Mouse (Mus musculus): ENCODE results near the gene Olfr320. TPM values are rescaled to one million over a fixed set of nuclear protein-coding genes. Genes with fewer than 3 reads are reported as not detected.

Gene Olfr320
- not detected in 2 replicates for polyA plus RNA-seq (2012; rRNA removed)

GRCm38 (mm10) chr11:58680799-58681198, at the start of gene Olfr320:
Olfr320 (plus strand) TSS chr11:58681099.

GRCm38 (mm10) chr11:58640272-58640867, 40.5 kb upstream of the Olfr320 start, which contains the start of gene Trim58:
Trim58 (plus strand) TSS chr11:58640465.

DNA sequence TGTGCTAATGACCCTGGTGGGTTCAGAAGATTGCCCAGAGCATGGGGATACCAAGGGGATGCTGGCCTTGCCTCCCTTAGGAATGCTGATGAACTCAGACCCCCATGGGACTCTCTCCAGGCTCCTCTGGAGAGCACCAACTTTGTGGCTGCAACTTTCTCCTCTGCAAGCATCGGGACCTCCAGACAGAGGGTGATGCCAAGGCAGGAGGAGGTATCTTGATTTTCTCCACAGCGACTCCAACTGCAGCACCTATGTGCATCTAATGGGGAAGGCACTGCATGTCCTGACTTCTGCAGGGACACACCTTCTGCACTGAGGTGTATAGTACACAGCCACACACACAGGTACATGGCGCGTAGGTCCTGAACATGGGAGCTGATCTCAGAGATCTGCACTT, 22.3 kb upstream of the Olfr320 start, which contains the start of gene Olfr322:
TSS of gene Olfr322 (plus strand) at position 187 of the 400 bp plus-strand sequence.

GRCm38 (mm10) chr11:58698862-58699261, 18.0 kb downstream of the Olfr320 start, which contains the start of gene Olfr319:
Olfr319 (plus strand) TSS chr11:58699162.

GRCm38 (mm10) chr11:58723914-58724313, 43.0 kb downstream of the Olfr320 start, which contains the start of gene Olfr318:
Olfr318 (minus strand) TSS chr11:58724014.

Other genes with a start within 250 kb of the Olfr320 start
- not detected in 2 replicates for gene Gm12253, start 248.5 kb upstream of the Olfr320 start, polyA plus RNA-seq (2012; rRNA removed)
- not detected in 2 replicates for gene Lypd9, start 228.2 kb upstream of the Olfr320 start, polyA plus RNA-seq (2012; rRNA removed)
- gene Olfr30, start 218.8 kb upstream of the Olfr320 start, polyA plus RNA-seq (2012; rRNA removed), result not detected in 2 replicates
- gene Olfr332, start 188.5 kb upstream of the Olfr320 start, polyA plus RNA-seq (2012; rRNA removed), result not detected in 2 replicates
- gene Olfr331, start 178.5 kb upstream of the Olfr320 start, polyA plus RNA-seq (2012; rRNA removed), result not detected in 2 replicates
- not detected in 2 replicates for gene Olfr330, start 146.3 kb upstream of the Olfr320 start, polyA plus RNA-seq (2012; rRNA removed)
- gene Olfr329-ps, start 134.7 kb upstream of the Olfr320 start, polyA plus RNA-seq (2012; rRNA removed), result not detected in 2 replicates
- gene Olfr328, start 125.5 kb upstream of the Olfr320 start, polyA plus RNA-seq (2012; rRNA removed), result 0.06 TPM in 1 of 2 replicates, not detected in the other
- 0.05 TPM in 1 of 2 replicates, not detected in the other for gene Olfr224, start 110.5 kb upstream of the Olfr320 start, polyA plus RNA-seq (2012; rRNA removed)
- not detected in 2 replicates for gene Olfr325, start 103.4 kb upstream of the Olfr320 start, polyA plus RNA-seq (2012; rRNA removed)
- 0.01 TPM in 1 of 2 replicates, not detected in the other for gene Olfr324, start 86.0 kb upstream of the Olfr320 start, polyA plus RNA-seq (2012; rRNA removed)
- not detected in 2 replicates for gene 2210407C18Rik, start 65.0 kb upstream of the Olfr320 start, polyA plus RNA-seq (2012; rRNA removed)
- gene Olfr323, start 50.6 kb upstream of the Olfr320 start, polyA plus RNA-seq (2012; rRNA removed), result not detected in 2 replicates
- gene Trim58, start 40.6 kb upstream of the Olfr320 start, polyA plus RNA-seq (2012; rRNA removed), result 0.92 and 1.0 TPM in 2 replicates
- 0.02 and 0.06 TPM in 2 replicates for gene Olfr322, start 22.3 kb upstream of the Olfr320 start, polyA plus RNA-seq (2012; rRNA removed)
- not detected in 2 replicates for gene Olfr319, start 18.1 kb downstream of the Olfr320 start, polyA plus RNA-seq (2012; rRNA removed)
- gene Olfr318, start 42.9 kb downstream of the Olfr320 start, polyA plus RNA-seq (2012; rRNA removed), result not detected in 2 replicates
- gene Olfr317, start 58.1 kb downstream of the Olfr320 start, polyA plus RNA-seq (2012; rRNA removed), result 0.04 and 0.05 TPM in 2 replicates
- not detected in 2 replicates for gene Olfr316, start 71.6 kb downstream of the Olfr320 start, polyA plus RNA-seq (2012; rRNA removed)
- gene Olfr315, start 92.1 kb downstream of the Olfr320 start, polyA plus RNA-seq (2012; rRNA removed), result not detected in 2 replicates
- gene Olfr314, start 101.9 kb downstream of the Olfr320 start, polyA plus RNA-seq (2012; rRNA removed), result not detected in 2 replicates
- gene Fam183b, start 120.9 kb downstream of the Olfr320 start, polyA plus RNA-seq (2012; rRNA removed), result 1.9 and 2.0 TPM in 2 replicates
- not detected in 2 replicates for gene Olfr313, start 133.9 kb downstream of the Olfr320 start, polyA plus RNA-seq (2012; rRNA removed)
- gene Olfr312, start 148.1 kb downstream of the Olfr320 start, polyA plus RNA-seq (2012; rRNA removed), result not detected in 2 replicates
- 0.04 TPM in 1 of 2 replicates, not detected in the other for gene Olfr311, start 158.2 kb downstream of the Olfr320 start, polyA plus RNA-seq (2012; rRNA removed)
- gene Gm12258, start 166.1 kb downstream of the Olfr320 start, polyA plus RNA-seq (2012; rRNA removed), result 14.4 and 18.1 TPM in 2 replicates
- 8.4 and 10.1 TPM in 2 replicates for gene 2810021J22Rik, start 186.1 kb downstream of the Olfr320 start, polyA plus RNA-seq (2012; rRNA removed)
- 4.0 and 6.2 TPM in 2 replicates for gene Zfp39, start 223.1 kb downstream of the Olfr320 start, polyA plus RNA-seq (2012; rRNA removed)
- 0.25 and 0.91 TPM in 2 replicates for gene Btnl10, start 236.8 kb downstream of the Olfr320 start, polyA plus RNA-seq (2012; rRNA removed)